Mouse (Mus musculus) CD4-positive helper T cell, adult 2 months (primary cell): ENCODE data around the gene Akt3.
A peak's percentile ranks its signal among the peaks of the same experiment; 100 is the strongest.

ENCODE experiments used
- DNase-seq: peaks from one replicate; pipeline ENCODE4 v3.0.0-alpha.2; 2012; ENCODE audit warnings: low read depth, missing footprints, low spot score

The Akt3 gene

DNA sequence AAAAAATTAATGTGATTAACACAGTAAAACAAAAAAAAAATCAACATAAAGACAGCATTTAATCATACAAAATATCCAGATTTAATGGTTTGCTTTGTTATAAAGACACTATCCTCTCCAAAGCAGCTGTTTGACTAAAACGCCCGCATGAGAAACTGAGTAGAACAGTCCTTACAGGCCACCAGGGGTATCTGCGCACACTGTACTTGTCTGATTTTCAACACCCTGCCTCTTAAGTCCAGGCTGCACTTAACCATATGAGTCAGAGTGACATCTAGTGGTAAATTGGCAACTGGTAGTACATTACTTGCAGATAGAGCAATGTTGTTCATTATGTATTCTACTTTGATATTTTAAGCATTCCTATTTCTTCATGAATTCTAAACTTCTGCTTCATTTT is 69.3 kb downstream of the Akt3 start:
- peak; percentile 75 for DNase-seq

DNA sequence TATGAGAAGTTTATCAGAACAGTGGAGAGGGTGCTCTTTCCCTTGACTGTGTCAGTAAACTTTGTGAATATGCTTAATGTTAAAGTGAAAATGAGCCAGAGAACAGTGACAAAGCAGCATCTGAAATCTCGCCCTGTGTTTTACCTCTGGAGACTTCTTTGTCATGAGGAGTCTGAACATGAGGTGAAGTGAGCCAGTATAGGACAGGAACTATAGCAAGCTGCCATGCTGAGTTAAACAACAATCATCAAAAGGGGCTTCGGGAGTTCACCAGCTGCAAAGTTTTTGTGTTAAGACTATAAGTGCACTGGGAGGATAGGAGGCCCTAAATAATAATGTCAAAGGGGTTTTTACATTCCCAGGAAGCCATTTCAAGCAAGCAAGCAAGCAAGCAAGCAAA is 71.3 kb downstream of the Akt3 start:
- DNase-seq: no peak

DNA sequence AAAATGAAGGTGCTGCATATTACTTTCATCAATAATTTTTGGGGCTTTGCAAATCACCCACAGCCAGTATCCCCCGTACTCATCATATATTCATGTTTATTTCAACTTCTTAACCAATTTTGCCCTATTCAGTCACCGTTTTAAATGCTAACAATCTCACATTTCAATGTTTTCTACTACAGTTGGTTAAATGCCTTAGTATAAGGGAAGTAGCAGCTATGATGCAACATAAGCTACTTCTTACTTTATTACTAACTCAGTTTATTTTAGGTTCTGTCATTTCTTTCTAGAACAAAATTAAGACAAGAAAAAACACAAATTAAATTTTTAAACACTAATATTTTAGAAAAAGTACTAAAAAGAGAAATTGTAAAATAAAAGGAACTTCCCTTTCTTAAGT is 78.4 kb downstream of the Akt3 start:
- DNase-seq: no peak

DNA sequence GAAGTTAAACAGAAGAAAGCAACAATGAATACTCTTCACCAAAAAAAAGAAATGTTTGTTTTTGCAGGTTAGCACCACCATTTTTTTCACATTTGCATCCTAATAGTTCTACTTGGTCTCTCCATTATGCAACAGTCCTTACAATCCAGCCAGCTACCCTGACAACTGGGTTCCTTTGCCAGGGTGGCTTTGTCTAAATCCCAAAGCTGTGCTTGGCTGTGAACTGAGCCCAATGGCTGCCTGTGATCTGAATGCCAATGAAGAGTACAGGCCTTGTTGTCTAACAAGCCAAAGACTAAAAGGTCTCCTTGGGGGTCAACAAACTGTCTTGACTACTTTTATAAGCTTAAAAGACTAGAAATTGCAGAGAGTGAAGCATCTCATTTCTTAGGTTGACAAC is 82.6 kb downstream of the Akt3 start:
- no peak for DNase-seq

DNA sequence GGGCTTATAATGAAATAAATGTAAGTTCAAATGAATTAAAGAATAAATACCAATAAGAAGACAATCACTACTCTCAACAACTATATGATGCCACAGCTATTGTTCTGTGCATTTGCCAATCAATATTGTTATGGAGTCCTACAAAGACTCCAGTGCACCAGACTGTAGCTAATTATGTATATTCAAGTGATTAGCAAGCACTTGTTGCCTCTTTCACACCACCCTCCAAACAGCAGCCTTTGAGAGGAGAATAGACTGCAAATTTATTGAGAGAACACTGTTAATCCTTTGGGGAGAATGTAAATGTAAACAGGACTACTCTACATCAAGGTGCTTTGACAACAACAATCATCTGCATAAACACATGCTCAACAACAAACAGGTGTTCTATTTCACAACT is 86.7 kb downstream of the Akt3 start:
- no peak for DNase-seq

DNA sequence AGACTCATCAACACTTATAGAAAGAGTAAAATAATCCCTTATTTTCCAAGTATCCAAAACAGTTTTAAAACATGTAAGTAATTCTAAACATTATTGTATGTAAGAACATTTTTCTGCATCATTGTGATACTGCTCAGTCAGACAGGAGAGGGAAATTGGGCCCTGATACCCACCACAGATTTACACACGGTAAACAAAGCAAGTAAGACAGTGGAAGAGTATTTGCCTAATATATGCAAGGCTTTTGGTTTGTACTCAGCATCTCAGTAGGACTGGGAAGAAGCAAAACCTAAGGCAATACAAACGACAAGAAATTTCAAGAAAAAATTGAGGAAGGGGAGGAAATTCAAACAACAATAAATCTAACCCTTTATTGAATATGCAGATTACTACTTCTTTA is 92.2 kb downstream of the Akt3 start:
- DNase-seq: no peak

DNA sequence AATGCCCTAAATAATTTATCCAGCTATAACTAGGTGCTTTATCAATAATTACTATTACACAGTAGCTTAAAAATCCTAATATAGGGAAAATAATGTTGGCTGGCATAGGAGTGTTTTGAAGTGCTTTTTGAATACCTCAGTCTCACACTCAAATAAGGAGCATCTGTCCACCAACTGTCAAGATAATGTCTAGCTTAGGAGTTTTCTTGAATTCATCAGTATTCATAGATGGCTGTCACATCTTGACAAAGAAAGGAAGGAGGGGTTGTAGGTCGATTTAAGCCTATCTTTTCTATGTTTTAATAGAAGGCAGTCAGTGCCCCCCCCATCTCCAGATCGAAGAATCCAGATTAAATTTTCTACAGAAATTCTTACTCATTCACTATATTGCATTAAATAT is 92.7 kb downstream of the Akt3 start:
- DNase-seq: no peak

DNA sequence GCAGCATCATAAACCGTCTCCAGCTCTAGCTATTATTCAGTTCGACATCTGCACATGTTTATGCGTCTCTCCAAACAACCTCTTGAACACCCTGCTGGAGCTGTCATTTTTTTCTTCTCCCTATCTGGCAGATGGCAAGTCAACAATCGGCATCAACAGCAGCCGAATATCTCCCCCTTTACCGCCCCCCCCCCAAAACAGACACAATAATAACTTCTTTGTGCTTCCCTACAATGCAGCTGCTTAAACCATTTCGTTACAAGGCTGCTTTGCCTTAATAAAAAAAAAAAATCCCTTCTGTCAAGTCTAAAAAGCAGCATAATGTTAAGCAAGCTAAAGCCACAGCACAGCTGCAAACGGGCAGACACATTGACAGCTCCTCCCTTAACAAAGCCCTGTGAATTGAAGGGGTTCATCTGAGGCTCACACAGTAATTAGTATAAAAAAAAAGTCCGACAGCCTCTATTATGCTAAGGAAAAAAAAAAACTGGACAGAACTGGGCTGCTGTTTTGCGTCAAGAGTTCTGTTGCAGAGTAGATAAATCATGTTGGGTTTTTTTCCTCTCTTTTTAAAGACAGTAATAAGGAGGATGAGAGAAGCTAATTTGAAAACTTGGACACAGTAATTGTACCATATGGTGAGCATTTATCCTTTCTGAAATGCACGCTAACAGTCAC is 107.5 kb downstream of the Akt3 start:
- DNase-seq: no peak

DNA sequence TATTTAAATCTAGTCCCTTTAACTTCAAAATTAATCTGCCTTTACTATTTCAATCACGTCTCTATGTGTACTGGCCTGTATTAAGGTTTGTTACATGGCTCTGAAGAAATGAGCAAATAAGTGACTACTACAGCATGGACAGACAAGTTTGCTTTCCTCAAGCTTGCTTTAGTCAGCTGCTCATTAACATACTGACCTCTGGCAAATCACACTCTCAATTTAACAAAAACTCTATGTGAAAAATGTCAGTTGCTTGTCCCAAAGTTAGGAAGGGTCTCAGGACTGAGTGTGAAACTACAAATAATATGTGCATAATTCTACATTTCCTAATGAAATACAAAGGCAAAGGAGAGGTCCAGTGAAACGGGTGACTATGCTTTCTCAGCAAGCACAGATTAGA is 109.3 kb downstream of the Akt3 start:
- DNase-seq: no peak

DNA sequence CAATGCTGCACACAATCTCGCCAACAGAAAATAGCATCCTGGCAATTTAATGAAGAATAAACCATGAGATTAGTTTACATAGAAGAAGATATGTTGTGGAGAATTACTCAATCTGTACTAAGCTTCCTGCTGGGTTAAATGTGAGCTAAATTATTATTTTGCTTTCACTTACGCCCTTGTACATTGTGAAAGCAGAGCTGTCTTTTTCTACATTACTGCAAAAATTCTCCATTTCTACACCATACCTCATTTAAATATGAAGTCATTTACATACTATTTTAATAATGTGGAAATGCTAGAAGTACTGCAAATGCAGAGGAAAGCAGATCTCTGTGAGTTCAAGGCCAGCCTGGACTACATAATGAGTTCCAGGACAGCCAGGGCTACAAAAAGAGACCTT is 116.5 kb downstream of the Akt3 start:
- DNase-seq: no peak

DNA sequence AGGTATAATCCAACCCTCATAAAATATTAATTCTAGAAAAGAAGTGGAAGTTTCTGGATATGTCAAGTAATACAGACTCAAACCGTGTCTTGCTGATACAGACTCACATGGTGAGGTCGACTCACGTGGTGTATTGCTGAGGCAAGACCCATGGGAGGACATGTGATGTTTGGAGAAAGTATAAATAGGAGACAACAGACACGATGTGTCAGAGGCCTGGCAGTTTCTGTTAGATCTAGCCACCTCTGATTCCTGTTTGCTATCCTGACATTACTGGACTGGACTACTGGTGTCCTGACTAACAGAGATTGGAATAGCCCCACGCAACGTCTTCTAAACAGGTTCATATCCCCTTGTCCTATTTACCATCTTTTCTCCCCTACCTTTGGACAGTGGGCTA is 118.4 kb downstream of the Akt3 start:
- DNase-seq: no peak

DNA sequence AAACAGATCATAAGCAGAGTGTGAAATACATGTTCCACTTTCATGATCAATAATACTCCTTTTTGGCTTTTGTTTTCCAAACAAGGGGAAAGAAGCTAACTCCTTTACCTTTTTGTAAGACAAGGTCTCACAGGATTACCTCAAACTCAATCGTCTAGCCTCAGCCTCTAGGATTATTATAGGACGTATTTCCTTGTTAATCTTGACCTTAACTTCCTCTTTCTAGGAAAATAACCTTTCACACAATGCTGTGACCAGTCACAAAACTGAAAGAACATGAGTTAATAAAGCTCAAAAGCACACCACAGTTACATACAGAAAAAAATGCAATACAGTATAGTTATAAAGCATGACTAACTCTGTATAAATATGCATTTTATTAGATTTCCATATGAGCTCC is 126.5 kb downstream of the Akt3 start:
- no peak for DNase-seq

DNA sequence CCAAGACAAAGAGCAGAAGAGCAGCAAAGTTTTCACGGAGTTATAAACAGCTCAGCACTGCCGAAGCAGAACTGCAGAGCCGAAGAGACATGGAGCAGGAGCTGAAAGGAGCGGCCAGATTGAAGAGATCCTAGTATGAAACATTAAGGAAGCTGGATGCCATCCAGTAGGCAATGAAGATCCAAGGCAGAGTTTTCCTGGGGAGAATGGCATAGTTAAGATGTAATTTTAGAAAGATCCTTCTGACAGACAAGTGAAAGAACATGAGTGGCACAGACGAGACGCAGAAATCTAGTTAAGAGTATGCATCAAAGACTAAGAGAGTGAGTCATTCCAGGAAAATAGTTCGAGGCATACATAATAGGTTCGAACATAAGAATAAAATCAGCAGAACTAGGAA is 131.3 kb downstream of the Akt3 start:
- DNase-seq: no peak

DNA sequence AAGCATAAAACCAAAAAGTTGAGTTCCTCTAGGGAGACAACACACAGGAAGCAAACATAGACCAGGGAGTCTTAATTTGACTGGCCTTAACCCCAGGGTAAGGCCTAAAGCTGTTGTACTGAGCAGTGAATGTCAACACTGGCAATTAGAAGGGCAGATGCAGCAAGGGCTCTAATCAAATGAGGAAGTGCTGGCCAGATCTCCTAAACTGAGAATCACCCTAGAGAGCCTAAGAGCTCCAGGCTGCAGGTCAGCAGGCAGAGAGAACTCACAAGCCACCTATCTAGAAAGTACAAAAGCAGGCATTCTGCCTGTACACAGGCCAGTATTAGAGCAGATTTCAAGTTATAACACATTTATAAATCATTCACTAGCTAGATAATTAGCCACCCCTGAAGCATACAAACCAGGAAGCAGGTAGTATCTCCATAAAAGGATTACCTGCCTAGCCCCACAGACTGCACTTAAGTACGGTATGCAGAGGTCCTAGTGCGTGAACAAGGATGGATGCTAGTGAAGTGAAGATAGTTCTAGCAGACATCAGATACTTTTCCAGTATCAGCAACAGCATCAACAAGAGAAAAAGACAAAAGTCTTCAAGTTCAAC is 147.2 kb downstream of the Akt3 start:
- DNase-seq: no peak

DNA sequence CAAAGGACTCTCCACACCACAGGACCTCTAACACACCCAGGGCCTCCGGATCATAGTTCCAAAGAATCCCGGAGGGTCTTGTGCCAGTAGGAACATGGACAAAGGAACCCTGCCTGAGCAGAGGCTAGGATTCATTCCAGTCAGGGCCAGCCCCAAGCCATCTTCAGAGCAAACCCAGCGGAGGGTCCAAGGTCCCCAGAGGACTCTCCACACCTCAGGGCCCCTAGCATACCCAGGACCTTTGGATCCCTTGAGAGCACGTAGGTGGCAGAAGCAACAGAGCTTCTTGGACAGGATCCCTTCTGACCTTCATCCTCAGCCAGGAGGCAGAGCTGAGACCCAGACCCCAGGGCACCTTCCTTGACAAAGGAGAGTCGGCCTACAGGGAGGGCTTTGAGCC is 167.5 kb downstream of the Akt3 start:
- no peak for DNase-seq

DNA sequence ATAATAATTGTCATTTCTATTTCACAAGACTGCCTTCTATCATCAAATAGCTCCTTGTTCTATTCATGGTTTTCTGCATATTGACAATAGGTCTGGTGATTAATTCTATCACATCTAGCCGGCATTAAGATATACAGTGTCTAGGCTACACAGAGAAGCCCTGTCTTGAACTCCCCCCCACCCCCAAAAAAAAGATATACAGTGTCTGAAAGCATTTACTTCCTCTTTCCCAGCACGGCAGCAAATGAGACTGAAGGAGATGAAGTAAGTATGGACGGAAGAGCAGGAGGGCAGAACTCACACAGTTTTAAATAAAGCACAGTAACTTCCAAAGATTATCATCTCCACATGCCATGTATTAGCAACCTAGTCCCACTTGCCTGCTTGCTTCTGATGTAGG is 168.5 kb downstream of the Akt3 start:
- DNase-seq: no peak

DNA sequence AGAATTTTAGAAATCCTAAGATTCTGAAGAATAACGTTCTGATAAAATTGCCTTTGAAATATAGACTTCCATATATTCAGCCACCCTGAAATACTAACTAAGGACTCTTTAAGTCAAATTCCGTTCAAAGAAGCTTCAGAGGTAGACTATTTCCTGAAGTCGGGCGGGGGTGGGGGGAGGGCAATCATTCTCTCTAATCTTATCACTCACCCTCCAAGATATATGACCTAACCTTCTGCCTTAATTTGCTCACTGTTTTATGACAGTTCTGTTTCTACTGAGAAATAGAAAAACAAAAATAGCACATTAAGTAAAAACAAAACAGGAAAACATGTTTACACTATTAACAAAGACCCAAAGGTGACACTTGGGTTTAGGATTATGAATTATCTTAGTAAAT is 169.0 kb downstream of the Akt3 start:
- DNase-seq: no peak

DNA sequence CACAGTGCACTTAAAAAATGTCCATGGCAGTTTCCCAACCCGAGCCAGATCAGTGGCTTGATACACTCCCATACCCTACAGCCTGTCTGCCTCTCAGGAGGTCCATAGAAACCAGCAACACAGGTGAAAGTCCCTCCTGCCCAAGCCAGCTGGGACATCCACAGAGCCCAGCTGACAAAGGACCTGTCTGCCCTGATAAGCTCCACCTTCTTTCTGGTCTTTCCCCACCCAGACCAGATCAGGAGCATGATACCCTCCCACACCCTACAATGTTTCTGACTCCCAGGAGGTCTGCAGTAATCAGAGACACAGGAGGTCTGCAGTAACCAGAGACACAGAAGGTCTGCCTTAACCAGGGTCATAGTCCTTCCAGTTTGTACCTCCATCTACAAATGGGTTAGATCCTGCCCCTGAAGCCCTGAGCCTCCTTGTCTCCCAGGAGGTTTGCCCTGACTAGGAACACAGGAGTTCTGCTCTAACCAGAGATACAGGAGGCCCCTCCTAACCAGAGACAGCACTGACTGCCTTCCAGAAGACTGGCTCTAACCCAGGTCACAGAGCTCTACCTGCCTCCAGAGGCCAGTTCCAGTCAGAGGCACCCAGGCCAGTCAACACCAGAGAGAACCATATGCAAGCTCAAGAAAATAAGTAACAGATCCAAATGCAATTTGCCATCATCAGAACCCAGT is 175.9 kb downstream of the Akt3 start:
- no peak for DNase-seq

DNA sequence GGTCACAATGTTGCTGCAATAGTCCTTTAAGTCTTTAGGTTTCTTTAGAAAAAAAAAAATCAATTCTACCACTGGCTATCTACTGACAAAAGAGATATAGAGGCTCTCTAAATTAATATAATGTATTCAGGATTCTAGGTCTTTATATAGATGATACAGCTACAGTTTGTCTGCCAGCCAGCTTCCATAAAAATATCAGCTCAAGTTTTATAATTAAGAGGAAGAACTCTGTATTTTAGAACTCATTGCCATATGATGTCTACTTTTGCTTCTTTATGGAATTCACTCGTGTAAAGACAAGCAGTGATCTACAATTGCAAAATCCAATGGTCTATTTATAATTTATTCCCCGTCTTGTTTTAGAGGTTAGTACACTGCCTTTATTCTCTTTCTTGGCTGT is 188.8 kb downstream of the Akt3 start:
- DNase-seq: no peak

DNA sequence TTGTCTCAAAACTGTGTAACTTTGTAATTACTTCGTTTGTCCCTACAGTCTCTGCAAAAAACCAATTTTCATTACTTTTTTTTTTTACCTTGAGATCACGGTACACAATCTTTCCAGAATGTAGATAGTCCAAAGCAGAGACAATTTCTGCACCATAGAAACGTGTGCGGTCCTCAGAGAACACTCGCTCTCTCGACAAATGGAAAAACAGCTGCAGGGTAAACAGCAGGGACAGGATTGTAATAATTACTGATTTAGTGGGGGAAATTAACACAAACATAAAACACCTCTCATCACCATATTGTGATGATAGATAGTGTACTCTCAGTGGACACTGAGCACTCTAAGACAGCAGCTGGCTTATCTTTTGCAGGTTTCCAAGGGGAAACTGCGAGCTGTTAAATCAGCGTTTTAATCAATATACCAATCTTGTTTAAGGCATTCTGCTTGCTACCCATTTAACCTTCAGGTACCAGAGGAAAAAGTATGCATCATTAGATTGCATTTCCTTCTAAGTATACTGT is 190.8 kb downstream of the Akt3 start:
- no peak for DNase-seq

DNA sequence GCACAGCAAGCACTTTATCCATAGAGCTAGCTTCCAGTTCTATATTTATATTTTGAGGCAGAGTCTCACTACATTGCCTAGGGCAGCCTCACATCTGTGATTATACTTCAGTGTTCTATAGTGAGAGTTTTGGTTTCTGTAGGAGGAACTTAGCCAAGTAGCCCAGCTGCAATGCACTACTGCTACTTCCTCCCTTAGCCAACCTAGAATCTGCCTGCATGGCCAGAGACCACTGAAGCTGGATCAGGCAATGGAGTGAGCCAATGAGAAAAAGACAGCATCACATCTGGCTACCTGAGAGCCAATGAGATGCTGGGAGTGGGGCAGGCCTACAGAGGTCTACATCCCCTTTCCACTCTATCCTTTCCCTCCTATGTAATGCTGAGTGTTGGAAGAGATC is 192.3 kb downstream of the Akt3 start:
- no peak for DNase-seq

DNA sequence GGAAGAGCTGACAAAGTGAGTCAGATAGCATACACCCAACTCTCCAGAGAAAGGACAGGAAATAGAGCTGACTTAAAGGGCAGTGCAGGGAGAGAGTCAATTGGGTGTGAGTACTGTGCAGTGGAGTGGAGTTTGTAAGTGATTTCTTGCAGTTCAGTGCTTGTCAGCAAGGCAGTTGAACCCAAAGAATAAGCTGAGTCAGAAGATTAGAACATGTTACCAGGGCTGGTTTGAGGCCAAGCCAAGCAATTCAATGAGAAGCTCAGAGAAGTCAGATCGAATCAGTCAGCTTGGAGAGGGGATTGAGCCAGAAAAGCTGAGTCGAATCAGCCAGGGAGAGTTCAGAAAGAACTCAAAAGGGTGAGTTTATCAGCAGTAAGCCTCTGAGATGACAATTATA is 196.2 kb downstream of the Akt3 start:
- DNase-seq: no peak

DNA sequence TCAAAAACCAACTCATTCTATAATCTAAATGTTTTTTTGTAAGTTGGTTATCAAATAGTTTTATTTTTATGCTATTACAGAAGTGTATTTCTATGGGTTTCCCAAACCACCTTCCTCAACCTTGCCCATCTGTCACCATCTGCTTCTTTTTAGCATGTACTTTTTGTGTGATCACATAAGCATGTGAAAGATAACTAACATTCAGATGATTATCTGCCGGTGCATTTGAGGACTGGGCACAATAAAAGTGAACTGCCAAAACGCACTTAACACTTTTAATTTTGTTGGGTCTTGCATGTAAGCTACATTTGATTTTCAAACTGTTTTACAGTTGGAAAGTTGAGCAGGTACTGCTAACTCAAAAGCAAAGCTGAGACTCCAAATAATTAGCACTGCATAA is 203.1 kb downstream of the Akt3 start:
- no peak for DNase-seq
